Mouse (Mus musculus): ENCODE measurements around the gene Epb41l4b. TPM values are rescaled to one million over a fixed set of nuclear protein-coding genes. Genes with fewer than 3 reads are reported as not detected.

The Epb41l4b gene
- polyA plus RNA-seq, 1 experiment from 2014 or later: 13.9 TPM

DNA sequence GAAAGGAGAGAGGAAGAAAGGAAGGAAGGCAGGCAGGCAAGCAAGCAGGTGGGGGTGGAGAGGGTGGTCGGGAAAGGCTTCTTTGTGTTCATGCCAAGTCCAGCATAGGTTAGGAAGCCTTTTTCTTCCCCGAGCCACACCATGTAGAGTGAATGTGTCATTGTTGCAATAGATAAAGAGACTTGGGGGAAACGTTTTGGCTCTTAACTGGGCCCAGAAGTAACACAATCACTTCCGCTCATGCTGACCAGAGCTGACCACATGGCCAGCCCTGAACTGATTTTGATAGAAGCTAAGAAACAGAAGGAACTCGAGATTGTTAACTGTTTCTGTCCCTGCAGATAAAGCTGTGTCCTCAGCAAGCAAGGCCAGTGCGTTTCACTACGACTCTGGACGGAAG lies 29.6 kb upstream of the Epb41l4b start:
- ATAC-seq: no peak
- H3K9ac ChIP-seq (ENCODE audit: low read depth, low read length): no peak overlapping the region
- 61% methylated on average over 8 of the region's 8 CpGs for WGBS
- H3K27me3 ChIP-seq (replicated peaks; ENCODE audit: control insufficient read depth, insufficient read depth, low read length): no peaks in the 10 kb centered on the region
- no peaks in the 10 kb centered on the region for H3K36me3 ChIP-seq (ENCODE audit: control insufficient read depth, insufficient read depth, low read length)
- H3K4me3 ChIP-seq (ENCODE audit: low read length): no peak overlapping the region
- H3K4me1 ChIP-seq (ENCODE audit: control insufficient read depth, insufficient read depth, low read length): no peaks in the 10 kb centered on the region
- H3K27ac ChIP-seq (ENCODE audit: low read length): no peak overlapping the region
- H3K4me2 ChIP-seq (ENCODE audit: low read depth, low read length): no peak overlapping the region
- H3K9me3 ChIP-seq (ENCODE audit: control insufficient read depth, low read length): no peaks in the 10 kb centered on the region

DNA sequence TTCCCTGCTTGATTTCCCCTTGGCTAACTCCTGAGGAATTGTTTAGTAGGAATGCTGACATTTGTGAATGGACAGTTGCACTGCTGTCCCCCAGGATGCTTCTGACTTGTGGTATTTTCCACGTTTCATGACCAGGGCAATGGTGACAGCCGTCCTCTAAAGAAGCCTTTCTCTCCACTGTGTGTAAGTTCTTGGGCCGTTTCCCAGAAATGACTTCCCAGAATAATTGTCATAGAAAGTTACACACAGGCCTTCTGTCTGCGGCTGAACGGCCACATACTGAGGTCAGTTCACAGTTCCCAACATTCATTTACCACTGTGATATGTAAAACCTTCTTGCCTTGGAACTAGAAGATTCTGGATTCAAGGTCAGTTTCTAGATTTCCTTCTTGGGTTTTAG lies 28.6 kb upstream of the Epb41l4b start:
- Histone ChIP-seq H3K27me3 (replicated peaks; ENCODE audit: control insufficient read depth, insufficient read depth, low read length) (no peaks in the 10 kb centered on the region), H3K9ac (ENCODE audit: low read depth, low read length) (no peak overlapping the region), H3K4me3 (ENCODE audit: low read length) (no peak overlapping the region), H3K4me2 (ENCODE audit: low read depth, low read length) (no peak overlapping the region), H3K4me1 (ENCODE audit: control insufficient read depth, insufficient read depth, low read length) (peaks cover 5% of the 10 kb centered on the region; the same call in 1 of the 2 replicates), H3K9me3 (ENCODE audit: control insufficient read depth, low read length) (no peaks in the 10 kb centered on the region), H3K27ac (ENCODE audit: low read length) (no peak overlapping the region), H3K36me3 (ENCODE audit: control insufficient read depth, insufficient read depth, low read length) (no peaks in the 10 kb centered on the region)
- no peak for ATAC-seq
- WGBS: 52% methylated on average over 5 of the region's 5 CpGs

DNA sequence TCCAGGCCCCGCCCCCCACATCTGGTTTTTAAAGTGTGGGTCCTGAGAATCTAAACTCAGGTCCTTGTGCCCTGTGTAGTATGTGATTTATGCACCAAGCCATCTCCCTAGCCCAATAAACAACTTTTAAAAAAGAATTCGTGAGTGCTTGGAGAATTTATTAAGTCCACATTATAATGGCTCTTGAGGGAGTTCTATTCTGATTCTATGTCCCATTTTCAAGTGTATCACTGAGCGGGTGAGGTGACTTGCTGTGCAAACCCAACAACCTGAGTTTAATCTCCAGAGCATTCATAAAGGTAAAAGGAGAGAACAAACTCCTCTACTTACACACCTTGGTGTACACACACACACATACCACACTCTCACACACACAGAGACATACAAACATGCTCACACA lies 25.4 kb upstream of the Epb41l4b start:
- no peak overlapping the region for H3K27ac ChIP-seq (ENCODE audit: low read length)
- no peaks in the 10 kb centered on the region for H3K9me3 ChIP-seq (ENCODE audit: control insufficient read depth, low read length)
- no peak for ATAC-seq
- H3K4me1 ChIP-seq (ENCODE audit: control insufficient read depth, insufficient read depth, low read length): peaks cover 11% of the 10 kb centered on the region; the same call in 1 of the 2 replicates
- H3K4me2 ChIP-seq (ENCODE audit: low read depth, low read length): no peak overlapping the region
- WGBS: 80% methylated on average over 3 of the region's 3 CpGs
- no peak overlapping the region for H3K4me3 ChIP-seq (ENCODE audit: low read length)
- no peak overlapping the region for H3K9ac ChIP-seq (ENCODE audit: low read depth, low read length)
- H3K27me3 ChIP-seq (replicated peaks; ENCODE audit: control insufficient read depth, insufficient read depth, low read length): no peaks in the 10 kb centered on the region
- H3K36me3 ChIP-seq (ENCODE audit: control insufficient read depth, insufficient read depth, low read length): no peaks in the 10 kb centered on the region

DNA sequence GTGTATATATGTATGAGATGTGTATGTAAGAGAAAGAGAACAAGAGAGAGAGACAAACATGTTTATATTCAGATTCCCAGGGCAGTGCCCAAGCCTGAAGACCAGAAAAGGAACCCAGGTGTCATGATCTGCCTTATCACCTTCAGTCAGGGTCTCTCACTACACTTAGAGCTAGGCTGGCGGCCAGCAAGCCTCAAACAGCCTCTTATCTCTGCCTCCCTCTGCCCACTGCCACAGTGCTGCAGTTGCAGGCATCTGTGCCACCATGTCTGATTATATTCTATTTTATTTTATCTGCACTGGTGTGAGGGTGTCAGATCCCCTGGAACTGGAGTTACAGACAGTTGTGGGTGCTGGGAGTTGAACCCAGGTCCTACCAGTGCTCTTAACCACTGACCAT lies 25.0 kb upstream of the Epb41l4b start:
- H3K9me3 ChIP-seq (ENCODE audit: control insufficient read depth, low read length): no peaks in the 10 kb centered on the region
- H3K4me1 ChIP-seq (ENCODE audit: control insufficient read depth, insufficient read depth, low read length): peaks cover 11% of the 10 kb centered on the region; the same call in 1 of the 2 replicates
- ATAC-seq: no peak
- no peak overlapping the region for H3K4me3 ChIP-seq (ENCODE audit: low read length)
- no peak overlapping the region for H3K9ac ChIP-seq (ENCODE audit: low read depth, low read length)
- H3K27me3 ChIP-seq (replicated peaks; ENCODE audit: control insufficient read depth, insufficient read depth, low read length): no peaks in the 10 kb centered on the region
- H3K4me2 ChIP-seq (ENCODE audit: low read depth, low read length): no peak overlapping the region
- no peaks in the 10 kb centered on the region for H3K36me3 ChIP-seq (ENCODE audit: control insufficient read depth, insufficient read depth, low read length)
- H3K27ac ChIP-seq (ENCODE audit: low read length): no peak overlapping the region
- 60% methylated on average over 1 of the region's 1 CpGs for WGBS

DNA sequence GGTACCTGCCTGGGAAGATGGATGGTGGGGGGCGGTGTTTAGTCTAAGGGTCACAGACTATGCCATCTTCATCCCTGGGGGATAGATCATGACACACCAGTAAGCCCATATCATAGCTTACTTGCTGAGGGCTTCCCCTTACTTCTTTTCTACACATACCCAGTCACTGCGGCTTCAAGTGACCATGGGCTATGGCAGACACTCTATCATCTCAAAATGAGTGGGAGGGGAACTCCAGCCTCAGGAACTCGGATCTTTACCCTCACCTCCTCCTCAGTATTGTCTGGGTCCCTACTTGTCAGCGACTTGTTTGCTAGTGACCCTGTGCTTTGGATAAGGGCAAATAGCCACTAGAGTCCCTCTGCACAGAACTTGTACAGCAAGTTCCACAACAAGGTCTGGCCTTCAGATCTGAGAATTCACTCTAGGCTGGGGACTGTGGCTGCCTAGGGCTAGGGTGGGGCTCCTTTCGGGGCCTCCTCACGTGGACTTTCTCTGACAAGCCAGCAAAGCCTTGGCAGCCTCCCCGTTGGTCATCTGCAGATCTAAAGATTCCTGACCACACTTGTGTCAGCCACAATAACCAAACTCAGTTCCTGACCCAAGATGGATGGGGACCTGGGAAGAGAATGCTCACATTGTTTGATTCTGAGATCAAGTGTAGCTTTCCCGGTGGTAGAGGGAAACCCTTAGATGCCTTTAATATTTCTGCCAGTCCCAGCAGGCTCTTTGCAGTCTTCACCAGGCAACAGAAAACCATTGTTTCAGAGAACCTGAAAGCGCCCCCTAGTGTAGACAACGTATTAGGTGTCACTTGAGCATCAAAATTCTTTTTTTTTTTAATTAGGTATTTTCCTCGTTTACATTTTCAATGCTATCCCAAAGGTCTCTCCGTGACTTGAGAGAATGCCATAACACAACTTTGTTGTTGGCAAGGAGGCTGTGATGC lies 24.0 kb upstream of the Epb41l4b start:
- peaks cover 11% of the 10 kb centered on the region; the same call in 1 of the 2 replicates for H3K4me1 ChIP-seq (ENCODE audit: control insufficient read depth, insufficient read depth, low read length)
- peak overlapping the region; percentile 63 for H3K27ac ChIP-seq (ENCODE audit: low read length)
- no peaks in the 10 kb centered on the region for H3K9me3 ChIP-seq (ENCODE audit: control insufficient read depth, low read length)
- H3K36me3 ChIP-seq (ENCODE audit: control insufficient read depth, insufficient read depth, low read length): no peaks in the 10 kb centered on the region
- H3K27me3 ChIP-seq (replicated peaks; ENCODE audit: control insufficient read depth, insufficient read depth, low read length): no peaks in the 10 kb centered on the region
- ATAC-seq: peak; percentile 75
- H3K4me3 ChIP-seq (ENCODE audit: low read length): no peak overlapping the region
- 42% methylated on average over 12 of the region's 12 CpGs for WGBS
- H3K9ac ChIP-seq (ENCODE audit: low read depth, low read length): no peak overlapping the region
- H3K4me2 ChIP-seq (ENCODE audit: low read depth, low read length): no peak overlapping the region

DNA sequence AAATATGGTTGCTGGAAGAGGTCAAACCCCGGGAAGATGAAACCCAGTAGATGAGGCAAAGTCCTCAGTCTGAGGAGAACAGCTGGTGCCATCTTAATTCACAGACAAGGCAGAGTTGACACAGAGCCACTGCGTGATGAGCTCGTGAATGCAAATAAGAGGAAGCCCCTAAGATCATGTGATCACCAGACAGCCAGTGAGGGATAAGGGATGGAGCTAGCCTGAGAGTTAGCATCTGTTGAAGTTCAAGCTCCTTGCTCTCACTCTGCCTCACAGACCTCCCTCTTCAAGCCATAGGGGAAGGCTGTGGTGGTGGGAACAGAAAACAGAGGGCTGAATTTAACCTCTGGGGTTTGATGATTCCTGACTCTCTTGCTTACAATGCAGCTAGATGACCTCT lies 22.4 kb upstream of the Epb41l4b start:
- Histone ChIP-seq H3K9me3 (ENCODE audit: control insufficient read depth, low read length) (no peaks in the 10 kb centered on the region), H3K9ac (ENCODE audit: low read depth, low read length) (no peak overlapping the region), H3K4me3 (ENCODE audit: low read length) (no peak overlapping the region), H3K4me2 (ENCODE audit: low read depth, low read length) (no peak overlapping the region), H3K36me3 (ENCODE audit: control insufficient read depth, insufficient read depth, low read length) (no peaks in the 10 kb centered on the region), H3K27ac (ENCODE audit: low read length) (no peak overlapping the region), H3K27me3 (replicated peaks; ENCODE audit: control insufficient read depth, insufficient read depth, low read length) (no peaks in the 10 kb centered on the region), H3K4me1 (ENCODE audit: control insufficient read depth, insufficient read depth, low read length) (peaks cover 11% of the 10 kb centered on the region; the same call in 1 of the 2 replicates)
- WGBS: 46% methylated on average over 3 of the region's 3 CpGs
- ATAC-seq: no peak

DNA sequence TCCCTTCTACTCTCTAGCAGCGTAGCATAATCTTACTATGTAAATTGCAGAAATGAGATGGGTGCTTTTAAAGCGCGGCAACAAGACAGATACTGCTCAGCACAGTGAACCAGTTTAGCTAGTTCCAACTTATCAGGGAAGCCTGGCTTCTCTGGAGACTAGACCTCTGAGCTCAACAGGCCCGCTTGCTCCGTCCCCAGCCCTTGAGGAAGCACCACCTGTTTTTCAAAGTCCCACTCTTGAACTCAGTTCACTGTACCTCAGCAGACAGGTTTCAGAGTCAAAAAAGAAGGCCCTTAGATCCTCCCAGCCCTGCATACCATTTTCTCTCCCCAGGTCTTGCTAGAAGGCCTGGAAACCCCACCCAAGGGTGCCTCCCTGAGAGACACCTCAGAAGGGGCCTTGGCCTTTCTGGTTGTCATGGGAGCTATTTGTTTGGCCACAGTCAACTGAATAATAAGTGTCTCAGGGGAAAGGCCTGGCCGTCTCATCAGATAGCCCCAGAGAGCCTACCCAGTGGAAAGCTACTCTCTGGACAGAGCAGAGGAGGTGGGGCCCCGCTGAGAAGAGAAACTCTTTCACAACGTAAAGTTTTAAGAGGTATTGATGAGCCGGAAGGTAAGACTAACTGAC lies 21.5 kb upstream of the Epb41l4b start:
- no peak overlapping the region for H3K4me3 ChIP-seq (ENCODE audit: low read length)
- ATAC-seq: peak; percentile 67
- no peaks in the 10 kb centered on the region for H3K9me3 ChIP-seq (ENCODE audit: control insufficient read depth, low read length)
- H3K4me1 ChIP-seq (ENCODE audit: control insufficient read depth, insufficient read depth, low read length): peaks cover 11% of the 10 kb centered on the region; the same call in 1 of the 2 replicates
- no peaks in the 10 kb centered on the region for H3K27me3 ChIP-seq (replicated peaks; ENCODE audit: control insufficient read depth, insufficient read depth, low read length)
- peak overlapping the region; percentile 78 for H3K27ac ChIP-seq (ENCODE audit: low read length)
- no peaks in the 10 kb centered on the region for H3K36me3 ChIP-seq (ENCODE audit: control insufficient read depth, insufficient read depth, low read length)
- 71% methylated on average over 9 of the region's 9 CpGs for WGBS
- no peak overlapping the region for H3K9ac ChIP-seq (ENCODE audit: low read depth, low read length)
- H3K4me2 ChIP-seq (ENCODE audit: low read depth, low read length): no peak overlapping the region

DNA sequence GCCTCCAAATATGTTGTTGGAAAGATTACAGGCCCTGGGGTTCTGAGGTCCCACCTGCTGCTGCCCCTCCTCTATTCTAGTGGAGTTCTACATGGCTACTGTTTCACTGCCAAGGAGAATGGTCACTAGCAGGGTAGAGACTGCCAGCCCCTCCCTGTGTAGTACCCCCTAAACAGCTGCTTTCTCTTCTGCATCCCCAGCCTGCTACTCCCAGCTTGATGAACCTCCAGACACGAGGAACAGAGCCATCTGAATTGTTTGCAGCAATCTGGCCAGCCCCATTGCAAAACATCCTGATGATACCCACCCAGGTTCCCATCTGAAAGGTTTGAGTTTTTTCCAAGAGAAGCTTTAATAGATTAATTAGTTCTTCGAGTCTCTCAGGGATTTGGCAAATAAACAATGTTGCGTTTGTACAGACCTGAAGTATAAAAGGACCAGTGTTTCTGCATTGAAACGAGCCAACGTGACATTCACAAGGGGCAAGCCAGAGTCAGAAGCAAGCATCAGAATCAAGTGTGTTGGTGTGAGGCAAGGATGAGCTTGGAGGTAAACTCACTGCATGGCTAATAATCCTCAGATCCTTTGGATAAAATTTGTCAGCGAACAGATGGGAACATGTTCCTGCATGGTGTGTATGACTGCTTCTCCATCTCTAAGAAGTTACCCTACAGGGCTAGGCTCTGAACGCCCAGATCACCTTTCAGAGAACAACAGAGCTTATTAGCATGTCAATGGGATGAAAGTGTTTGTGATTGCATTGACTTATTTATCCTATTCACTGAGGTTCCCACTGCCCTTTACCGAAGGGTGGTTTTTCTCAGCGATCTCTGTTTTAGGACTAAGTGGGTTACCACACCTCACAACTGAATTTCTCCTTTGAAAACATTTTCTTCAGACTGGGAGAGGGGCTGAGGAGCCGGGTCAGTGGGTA lies 19.8 kb upstream of the Epb41l4b start:
- no peak overlapping the region for H3K9ac ChIP-seq (ENCODE audit: low read depth, low read length)
- H3K4me2 ChIP-seq (ENCODE audit: low read depth, low read length): no peak overlapping the region
- no peak overlapping the region for H3K27ac ChIP-seq (ENCODE audit: low read length)
- no peaks in the 10 kb centered on the region for H3K27me3 ChIP-seq (replicated peaks; ENCODE audit: control insufficient read depth, insufficient read depth, low read length)
- no peaks in the 10 kb centered on the region for H3K9me3 ChIP-seq (ENCODE audit: control insufficient read depth, low read length)
- ATAC-seq: no peak
- no peak overlapping the region for H3K4me3 ChIP-seq (ENCODE audit: low read length)
- no peaks in the 10 kb centered on the region for H3K36me3 ChIP-seq (ENCODE audit: control insufficient read depth, insufficient read depth, low read length)
- 49% methylated on average over 10 of the region's 10 CpGs for WGBS
- H3K4me1 ChIP-seq (ENCODE audit: control insufficient read depth, insufficient read depth, low read length): peaks cover 11% of the 10 kb centered on the region; the same call in 1 of the 2 replicates

DNA sequence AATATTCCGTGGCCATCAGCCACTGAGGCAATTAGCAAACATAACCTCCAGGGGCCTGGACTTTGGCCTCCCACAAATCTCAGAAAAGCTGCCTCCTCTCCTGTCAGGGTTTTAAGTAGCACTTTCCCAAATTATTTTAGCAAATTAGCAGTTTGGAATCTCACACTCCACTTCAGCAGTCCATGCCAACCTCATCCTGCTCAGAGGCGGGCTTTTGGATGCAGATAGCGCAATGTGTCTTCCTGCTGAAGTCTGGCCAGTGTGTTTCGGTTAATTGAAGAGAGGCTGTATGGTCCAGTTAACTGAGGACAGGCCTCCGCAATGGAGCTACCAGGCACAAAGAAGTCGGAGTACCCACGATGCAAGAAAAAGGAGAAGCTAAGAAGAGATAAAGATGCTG lies 17.3 kb upstream of the Epb41l4b start:
- H3K9ac ChIP-seq (ENCODE audit: low read depth, low read length): no peak overlapping the region
- no peaks in the 10 kb centered on the region for H3K27me3 ChIP-seq (replicated peaks; ENCODE audit: control insufficient read depth, insufficient read depth, low read length)
- no peak overlapping the region for H3K27ac ChIP-seq (ENCODE audit: low read length)
- ATAC-seq: no peak
- H3K36me3 ChIP-seq (ENCODE audit: control insufficient read depth, insufficient read depth, low read length): no peaks in the 10 kb centered on the region
- no peak overlapping the region for H3K4me2 ChIP-seq (ENCODE audit: low read depth, low read length)
- no peak overlapping the region for H3K4me3 ChIP-seq (ENCODE audit: low read length)
- peaks cover 10% of the 10 kb centered on the region for H3K4me1 ChIP-seq (ENCODE audit: control insufficient read depth, insufficient read depth, low read length)
- H3K9me3 ChIP-seq (ENCODE audit: control insufficient read depth, low read length): no peaks in the 10 kb centered on the region
- 77% methylated on average over 7 of the region's 7 CpGs for WGBS
